Mouse (Mus musculus) embryonic facial prominence, embryonic 11.5 days (tissue): ENCODE results near the gene Pstk. TPM values are rescaled to one million over a fixed set of nuclear protein-coding genes. Genes with fewer than 3 reads are reported as not detected.

Experiments used
- ATAC-seq: fragments of 200-750 bp; cut with Nextera tagmentation; replicated peaks from 2 replicates; pipeline ENCODE4 v1.8.0; 2017; ENCODE audit warnings: low read depth; ENCODE audit not compliant: insufficient number of reproducible peaks, low FRiP score, low TSS enrichment
- DNase-seq: peaks from one replicate; pipeline ENCODE4 v3.0.0-alpha.2; 2015; ENCODE audit warnings: low spot score
- H3K27ac ChIP-seq: fragments of 300-500 bp; sonication (generic); replicated peaks from 2 replicates; pipeline ENCODE4 v1.5.1; 2014; ENCODE audit warnings: mild to moderate bottlenecking, low read depth, low read length, control low read depth
- H3K27me3 ChIP-seq: fragments of 300-500 bp; sonication (generic); 2 replicates; pipeline ENCODE4 v1.6.1; 2014; ENCODE audit warnings: mild to moderate bottlenecking, low read length, moderate library complexity, mixed read lengths; ENCODE audit not compliant: control insufficient read depth, insufficient read depth
- H3K36me3 ChIP-seq: fragments of 300-500 bp; sonication (generic); replicated peaks from 2 replicates; pipeline ENCODE4 v1.6.1; 2014; ENCODE audit warnings: low read depth, mild to moderate bottlenecking, low read length, moderate library complexity, mixed read lengths; ENCODE audit not compliant: control insufficient read depth, insufficient read depth
- H3K4me1 ChIP-seq: fragments of 300-500 bp; sonication (generic); 2 replicates; pipeline ENCODE4 v1.6.1; 2014; ENCODE audit warnings: low read length, mixed read lengths; ENCODE audit not compliant: control insufficient read depth, insufficient read depth
- H3K4me2 ChIP-seq: fragments of 300-500 bp; sonication (generic); 2 replicates; pipeline ENCODE4 v1.6.1; 2014; ENCODE audit warnings: low read depth, mild to moderate bottlenecking, control low read depth, low read length, moderate library complexity
- H3K4me3 ChIP-seq: fragments of 300-500 bp; sonication (generic); 2 replicates; pipeline ENCODE4 v1.5.1; 2014; ENCODE audit warnings: low read depth, low read length, control low read depth
- H3K9ac ChIP-seq: fragments of 300-500 bp; sonication (generic); replicated peaks from 2 replicates; pipeline ENCODE4 v1.6.1; 2014; ENCODE audit warnings: mild to moderate bottlenecking, control low read depth, low read length
- H3K9me3 ChIP-seq: fragments of 300-500 bp; sonication (generic); replicated peaks from 2 replicates; pipeline ENCODE4 v1.6.1; 2016; ENCODE audit warnings: mild to moderate bottlenecking, low read length, inconsistent platforms, mixed read lengths; ENCODE audit not compliant: control insufficient read depth
- WGBS: fragments of 180-500 bp; shearing (Covaris S2); extraction: QIAGEN DNeasy Blood & Tissue Kit; methylation state at CpG from one replicate; pipeline ENCODE4 v1.1.7; 2014; 5-methylcytosine and 5-hydroxymethylcytosine counted together
- polyA plus RNA-seq: library from polyadenylated mRNA; unstranded; fragments of >200 nt; fragmentation: Nextera tagmentation; extraction: Ambion mirVana; gene quantifications from 2 replicates; pipeline ENCODE4 v1.2.1, GENCODE M21; 2014

Gene Pstk
- polyA plus RNA-seq, 1 experiment from 2014 or later, result 70.0 TPM

DNA sequence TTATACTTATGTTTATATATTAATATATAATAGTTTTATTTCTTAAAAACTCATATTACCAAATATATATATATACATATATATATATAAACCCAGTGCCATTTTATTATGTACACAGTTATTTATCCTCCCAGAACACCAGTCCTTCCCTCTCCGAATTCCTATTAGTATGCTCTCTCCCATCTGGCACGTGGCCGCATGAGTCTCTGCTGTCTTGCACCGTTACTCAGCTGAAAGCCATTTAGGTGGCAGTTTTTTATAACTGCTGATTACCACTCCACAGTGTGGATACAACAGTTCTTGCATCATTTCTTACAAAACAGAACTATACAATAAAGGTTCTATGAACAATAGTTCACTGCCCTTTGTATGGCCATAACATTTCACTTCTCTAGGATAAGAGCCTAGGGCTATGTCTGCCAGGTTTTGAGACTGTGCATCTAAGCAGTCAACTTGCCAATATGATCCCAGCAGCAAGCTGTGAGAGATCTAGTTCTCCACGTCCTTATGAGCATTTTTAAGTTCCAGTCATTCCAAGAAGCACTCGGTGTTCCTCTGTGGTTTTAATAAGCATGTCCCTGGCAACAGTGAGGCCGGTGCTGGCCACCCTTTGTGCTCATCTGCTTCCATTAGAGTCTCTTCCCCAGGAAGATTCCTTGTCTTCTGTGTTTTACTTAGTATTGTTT, 24.9 kb upstream of the Pstk start:
- 86% methylated on average over 7 of the region's 7 CpGs for WGBS

DNA sequence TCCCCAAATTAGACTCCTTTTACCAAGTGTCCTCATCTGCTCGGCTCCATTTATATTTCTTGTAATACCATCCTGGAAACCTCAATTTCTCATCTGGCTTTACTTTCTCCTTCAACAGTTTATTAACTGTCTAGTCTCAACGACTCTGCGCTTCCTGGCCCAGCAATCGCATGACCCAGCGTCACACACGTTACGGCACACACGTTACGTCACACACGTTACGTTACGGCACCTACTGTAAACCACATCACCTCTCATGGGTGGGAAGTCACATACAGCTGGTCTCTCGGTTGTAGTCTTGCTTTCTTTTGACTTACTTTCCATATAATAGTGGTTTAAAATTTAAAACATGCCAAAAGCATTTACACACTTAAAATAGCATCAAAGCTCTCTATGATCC, 14.8 kb upstream of the Pstk start:
- no peak overlapping the region for H3K4me3 ChIP-seq
- H3K9me3 ChIP-seq, result no peaks in the 10 kb centered on the region
- no peak overlapping the region for H3K9ac ChIP-seq
- H3K27ac ChIP-seq, result no peak overlapping the region
- DNase-seq, result no peak
- no peaks in the 10 kb centered on the region for H3K27me3 ChIP-seq
- H3K4me2 ChIP-seq, result no peak overlapping the region
- peaks cover 2% of the 10 kb centered on the region for H3K36me3 ChIP-seq
- ATAC-seq, result no peak
- WGBS, result 97% methylated on average over 13 of the region's 13 CpGs
- no peaks in the 10 kb centered on the region for H3K4me1 ChIP-seq

More for the DNA sequence above, 24.9 kb upstream of the Pstk start:
- H3K4me2 ChIP-seq, result no peak overlapping the region
- no peak for ATAC-seq
- no peaks in the 10 kb centered on the region for H3K9me3 ChIP-seq
- no peak for DNase-seq
- H3K27me3 ChIP-seq, result no peaks in the 10 kb centered on the region
- no peaks in the 10 kb centered on the region for H3K4me1 ChIP-seq
- H3K27ac ChIP-seq, result no peak overlapping the region
- no peak overlapping the region for H3K9ac ChIP-seq
- no peak overlapping the region for H3K4me3 ChIP-seq
- H3K36me3 ChIP-seq, result no peaks in the 10 kb centered on the region; the same call in 1 of the 2 replicates

DNA sequence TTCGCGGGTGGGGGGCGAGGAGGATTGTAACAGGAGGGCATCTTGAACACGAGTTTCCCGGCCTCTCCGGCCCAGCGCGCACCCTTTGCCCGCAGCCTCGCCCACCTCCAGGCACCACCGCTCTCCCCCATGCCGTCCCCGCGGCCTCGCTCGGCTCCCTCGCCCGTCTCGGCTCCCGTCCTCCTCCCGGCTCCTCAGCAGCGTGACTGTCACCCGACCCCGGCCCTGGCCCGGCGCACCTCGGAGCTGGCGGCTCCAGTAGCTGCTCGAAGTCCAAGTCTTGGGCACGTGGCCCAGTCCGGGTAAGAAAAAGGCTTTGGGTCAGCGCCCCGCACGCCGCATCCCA, 8.7 kb upstream of the Pstk start:
- H3K9ac ChIP-seq, result peak overlapping the region; percentile 82
- no peaks in the 10 kb centered on the region for H3K9me3 ChIP-seq
- H3K4me1 ChIP-seq, result no peaks in the 10 kb centered on the region
- under 1% methylated on average over 29 of the region's 35 CpGs for WGBS
- peak overlapping the region; percentile 74 for H3K4me3 ChIP-seq
- DNase-seq (no peak), ATAC-seq (peak; percentile 84)
- peak overlapping the region; percentile 77 for H3K27ac ChIP-seq
- H3K4me2 ChIP-seq, result peak overlapping the region; percentile 59
- H3K27me3 ChIP-seq, result no peaks in the 10 kb centered on the region
- peaks cover 2% of the 10 kb centered on the region; the same call in 1 of the 2 replicates for H3K36me3 ChIP-seq

DNA sequence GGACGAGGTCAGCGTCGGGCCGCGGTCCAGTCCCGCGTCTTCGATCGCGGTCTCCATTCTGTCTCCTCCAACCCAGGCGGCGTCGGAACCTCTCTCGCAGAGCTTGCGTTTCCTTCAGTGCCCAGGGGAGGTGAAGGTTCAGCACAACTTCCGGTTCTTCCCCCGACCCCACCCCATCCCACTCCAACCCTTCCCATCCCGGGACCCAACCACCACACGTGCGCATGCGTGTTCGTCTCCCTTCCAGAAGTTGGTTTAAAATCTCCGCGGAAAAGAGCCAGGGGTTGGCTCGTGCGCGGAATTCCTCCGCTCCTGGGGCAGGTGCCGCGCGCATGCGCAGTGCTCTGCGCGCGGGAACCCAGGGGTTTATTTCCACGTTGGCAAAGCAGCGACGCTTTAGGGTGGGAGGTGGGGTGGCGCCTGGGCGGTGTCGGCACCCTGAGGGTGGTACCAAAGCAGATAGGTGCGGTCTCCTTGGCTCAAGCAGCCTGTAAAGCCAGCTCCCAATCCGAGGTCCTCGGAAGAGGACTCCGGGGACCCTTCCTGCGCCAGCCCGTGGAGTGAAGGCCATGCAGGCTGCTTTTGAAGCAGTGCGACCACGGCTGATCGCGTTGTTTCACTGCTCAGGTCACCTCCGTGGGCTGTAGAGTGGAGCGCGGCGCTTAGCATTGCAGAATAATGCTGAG, 8.2 kb upstream of the Pstk start, which contains the start of gene 2310057M21Rik:
TSS of gene 2310057M21Rik (minus strand) at position 145 of the 686 bp plus-strand sequence.
- under 1% methylated on average over 55 of the region's 55 CpGs for WGBS
- no peaks in the 10 kb centered on the region for H3K27me3 ChIP-seq
- H3K27ac ChIP-seq, result peak within 1 kb of the TSS; percentile 78
- no peaks in the 10 kb centered on the region for H3K9me3 ChIP-seq
- DNase-seq (peak; percentile 99), ATAC-seq (peak; percentile 97)
- peak within 1 kb of the TSS; percentile 82 for H3K9ac ChIP-seq
- peaks cover 2% of the 10 kb centered on the region; the same call in 1 of the 2 replicates for H3K36me3 ChIP-seq
- peak within 1 kb of the TSS; percentile 87 for H3K4me2 ChIP-seq
- no peaks in the 10 kb centered on the region for H3K4me1 ChIP-seq
- peak within 1 kb of the TSS; percentile 74 for H3K4me3 ChIP-seq

DNA sequence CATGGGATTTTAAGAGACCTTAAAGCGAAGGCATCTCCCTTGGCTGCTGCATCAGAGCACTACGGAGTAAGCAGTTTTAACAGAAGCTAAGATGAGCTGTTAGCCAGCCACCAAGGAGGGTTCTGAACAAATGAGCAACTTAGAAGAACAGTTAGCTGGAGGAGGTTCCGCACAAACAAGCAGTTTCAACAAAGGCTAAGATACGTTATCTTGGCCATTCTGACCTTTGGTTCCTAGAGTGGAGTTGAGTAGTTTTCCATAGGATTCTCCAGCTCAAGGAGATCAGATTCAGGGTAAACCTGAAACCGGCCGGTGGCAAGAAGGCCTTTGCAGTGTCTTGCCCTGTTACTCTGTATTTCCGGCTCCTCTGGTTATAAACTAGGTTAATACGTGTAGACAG, 6.8 kb upstream of the Pstk start:
- Histone ChIP-seq H3K27me3 (no peaks in the 10 kb centered on the region), H3K4me3 (no peak overlapping the region), H3K36me3 (no peaks in the 10 kb centered on the region), H3K9me3 (no peaks in the 10 kb centered on the region), H3K4me1 (no peaks in the 10 kb centered on the region), H3K4me2 (no peak overlapping the region), H3K9ac (no peak overlapping the region), H3K27ac (no peak overlapping the region)
- no peak for DNase-seq
- ATAC-seq, result no peak
- 92% methylated on average over 8 of the region's 8 CpGs for WGBS

DNA sequence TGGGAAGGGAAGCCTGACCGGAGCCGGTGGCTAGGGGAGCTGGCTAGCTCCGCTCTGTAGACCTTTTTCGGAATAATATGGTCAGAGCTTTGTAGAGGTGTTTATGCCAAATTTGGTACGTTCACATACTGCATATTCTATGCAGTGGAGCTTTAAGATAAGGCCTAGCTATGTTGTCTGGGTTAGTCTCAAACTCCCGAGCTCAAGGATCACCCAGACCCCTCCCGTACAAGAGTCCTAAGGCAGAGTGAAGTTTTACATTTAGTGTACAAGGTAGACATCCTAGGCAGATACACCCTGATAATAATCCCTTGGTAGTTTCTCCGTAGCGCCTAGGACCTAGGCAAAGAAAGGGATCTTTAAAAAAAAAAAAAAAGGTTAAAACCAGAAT, 524 bp downstream of the Pstk start:
- peak overlapping the region; percentile 62 for H3K4me2 ChIP-seq
- ATAC-seq (no peak), DNase-seq (no peak)
- H3K9me3 ChIP-seq, result no peaks in the 10 kb centered on the region
- no peaks in the 10 kb centered on the region for H3K36me3 ChIP-seq
- H3K27me3 ChIP-seq, result no peaks in the 10 kb centered on the region
- H3K9ac ChIP-seq, result peak overlapping the region; percentile 95
- peak overlapping the region; percentile 72 for H3K4me3 ChIP-seq
- peak overlapping the region; percentile 89 for H3K27ac ChIP-seq
- WGBS, result 14% methylated on average over 9 of the region's 9 CpGs
- no peaks in the 10 kb centered on the region for H3K4me1 ChIP-seq

- 74% methylated on average over 9 of the region's 9 CpGs for WGBS
- no peak overlapping the region for H3K27ac ChIP-seq
These were observed 1.1 kb downstream of the Pstk start for GRCm38 (mm10) chr7:131371880-131372651.

More at GRCm38 (mm10) chr7:131371880-131372651, 1.1 kb downstream of the Pstk start:
- ATAC-seq (no peak), DNase-seq (peak; percentile 3)
- Histone ChIP-seq H3K9ac (no peak overlapping the region), H3K4me3 (peak overlapping the region; percentile 72), H3K36me3 (no peaks in the 10 kb centered on the region), H3K9me3 (no peaks in the 10 kb centered on the region), H3K4me2 (peak overlapping the region; percentile 62), H3K4me1 (no peaks in the 10 kb centered on the region), H3K27me3 (no peaks in the 10 kb centered on the region)
